Mouse (Mus musculus) kidney, postnatal 0 days (tissue): Measurements from ENCODE around the gene Hfe2. TPM values are rescaled to one million over a fixed set of nuclear protein-coding genes. Genes with fewer than 3 reads are reported as not detected.
A peak's percentile ranks its signal among the peaks of the same experiment; 100 is the strongest.
"Not testable (repeated sequence)": the region's sequence is repeated elsewhere in the genome, so short reads cannot be mapped to it uniquely, and the experiment has no call there.

Source experiments
- ATAC-seq: fragments of 200-750 bp; cut with Nextera tagmentation; replicated peaks from 2 replicates; pipeline ENCODE4 v1.8.0; 2017; ENCODE audit warnings: low read depth, moderate number of reproducible peaks, moderate TSS enrichment, moderate library complexity; ENCODE audit not compliant: low FRiP score
- DNase-seq: peaks from one replicate; pipeline ENCODE4 v3.0.0-alpha.2; 2016; ENCODE audit warnings: low spot score
- H3K27ac ChIP-seq: fragments of 300-500 bp; sonication (generic); 2 replicates; pipeline ENCODE4 v1.5.1; 2014; ENCODE audit warnings: mild to moderate bottlenecking
- H3K27me3 ChIP-seq: fragments of 300-500 bp; sonication (generic); 2 replicates; pipeline ENCODE4 v1.6.1; 2014; ENCODE audit warnings: low read length, mixed read lengths; ENCODE audit not compliant: insufficient read depth
- H3K36me3 ChIP-seq: fragments of 300-500 bp; sonication (generic); 2 replicates; pipeline ENCODE4 v1.6.1; 2014; ENCODE audit warnings: low read length, mixed read lengths; ENCODE audit not compliant: insufficient read depth
- H3K4me1 ChIP-seq: fragments of 300-500 bp; sonication (generic); replicated peaks from 2 replicates; pipeline ENCODE4 v1.6.1; 2014; ENCODE audit warnings: antibody characterized with exemption, low read length, mixed read lengths; ENCODE audit not compliant: insufficient read depth
- H3K4me2 ChIP-seq: fragments of 300-500 bp; sonication (generic); 2 replicates; pipeline ENCODE4 v1.6.1; 2014; ENCODE audit warnings: mild to moderate bottlenecking, low read length, moderate library complexity, mixed read lengths
- H3K4me3 ChIP-seq: fragments of 300-500 bp; sonication (generic); replicated peaks from 2 replicates; pipeline ENCODE4 v1.5.1; 2014; ENCODE audit warnings: low read depth, low read length
- H3K9ac ChIP-seq: fragments of 300-500 bp; sonication (generic); 2 replicates; pipeline ENCODE4 v1.6.1; 2014; ENCODE audit warnings: low read depth, low read length
- H3K9me3 ChIP-seq: fragments of 300-500 bp; sonication (generic); replicated peaks from 2 replicates; pipeline ENCODE4 v1.6.1; 2016; ENCODE audit warnings: low read length, inconsistent platforms, mixed read lengths
- CTCF ChIP-seq: IDR thresholded peaks from 2 replicates; pipeline ENCODE4 v1.5.1; 2016; ENCODE audit warnings: antibody characterized with exemption, low read depth, mild to moderate bottlenecking, moderate library complexity
- WGBS: fragments of 180-500 bp; shearing (Covaris S2); extraction: QIAGEN DNeasy Blood & Tissue Kit; methylation state at CpG from one replicate; pipeline ENCODE4 v1.1.7; 2014; 5-methylcytosine and 5-hydroxymethylcytosine counted together
- polyA plus RNA-seq: library from polyadenylated mRNA; unstranded; fragments of >200 nt; fragmentation: Nextera tagmentation; extraction: Ambion mirVana; gene quantifications from 2 replicates; pipeline ENCODE4 v1.2.1, GENCODE M21; 2015

Gene Hfe2
- polyA plus RNA-seq, 1 experiment from 2014 or later, result 0.07 TPM

- DNase-seq (peak; percentile 91), ATAC-seq (no peak)
- no peak overlapping the region for H3K27ac ChIP-seq
- no peaks in the 10 kb centered on the region for H3K4me1 ChIP-seq
- TF ChIP-seq CTCF, result peak; percentile 82
- no peaks in the 10 kb centered on the region for H3K27me3 ChIP-seq
- H3K9ac ChIP-seq, result peak overlapping the region; percentile 54
- H3K9me3 ChIP-seq, result no peaks in the 10 kb centered on the region
- WGBS, result 0% methylated on average over 7 of the region's 7 CpGs
- H3K4me3 ChIP-seq, result peak overlapping the region; percentile 65
- no peaks in the 10 kb centered on the region for H3K36me3 ChIP-seq
- peak overlapping the region; percentile 81 for H3K4me2 ChIP-seq
Observed at GRCm38 (mm10) chr3:96503083-96503450, 21.9 kb upstream of the Hfe2 start.

DNA sequence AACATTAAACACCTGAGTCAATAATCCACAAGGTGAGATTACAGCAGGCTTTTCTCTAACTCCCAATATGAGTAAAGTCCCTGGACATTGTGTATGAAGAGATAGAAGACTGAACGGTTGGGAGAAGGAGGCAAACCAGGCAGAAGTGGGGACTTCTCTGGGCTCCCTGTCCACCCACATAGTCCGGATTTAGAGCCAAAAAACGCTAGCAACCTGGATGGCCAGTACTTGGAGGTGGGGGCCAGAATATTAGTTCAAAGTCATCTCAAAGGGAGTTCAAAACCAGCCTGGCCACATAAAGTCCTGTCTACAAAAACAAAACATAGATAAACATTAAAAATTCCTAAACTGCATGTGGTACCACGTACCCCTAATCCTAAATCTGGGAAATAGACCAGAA lies 21.0 kb upstream of the Hfe2 start:
- no peak overlapping the region for H3K4me2 ChIP-seq
- 64% methylated on average over 4 of the region's 4 CpGs for WGBS
- ATAC-seq (no peak), DNase-seq (no peak)
- H3K27me3 ChIP-seq, result no peaks in the 10 kb centered on the region
- no peak overlapping the region for H3K27ac ChIP-seq
- no peaks in the 10 kb centered on the region for H3K9me3 ChIP-seq
- no peaks in the 10 kb centered on the region for H3K36me3 ChIP-seq
- no peak overlapping the region for H3K4me3 ChIP-seq
- H3K9ac ChIP-seq, result no peak overlapping the region
- no peak for TF ChIP-seq CTCF
- H3K4me1 ChIP-seq, result no peaks in the 10 kb centered on the region

GRCm38 (mm10) chr3:96504931-96505330 lies 20.0 kb upstream of the Hfe2 start:
- no peak overlapping the region for H3K4me3 ChIP-seq
- no peaks in the 10 kb centered on the region for H3K27me3 ChIP-seq
- H3K36me3 ChIP-seq, result no peaks in the 10 kb centered on the region
- H3K9me3 ChIP-seq, result no peaks in the 10 kb centered on the region
- WGBS, result 92% methylated on average over 6 of the region's 6 CpGs
- no peak overlapping the region for H3K9ac ChIP-seq
- DNase-seq (no peak), ATAC-seq (no peak)
- TF ChIP-seq CTCF, result no peak
- H3K4me1 ChIP-seq, result no peaks in the 10 kb centered on the region
- H3K4me2 ChIP-seq, result no peak overlapping the region
- no peak overlapping the region for H3K27ac ChIP-seq

DNA sequence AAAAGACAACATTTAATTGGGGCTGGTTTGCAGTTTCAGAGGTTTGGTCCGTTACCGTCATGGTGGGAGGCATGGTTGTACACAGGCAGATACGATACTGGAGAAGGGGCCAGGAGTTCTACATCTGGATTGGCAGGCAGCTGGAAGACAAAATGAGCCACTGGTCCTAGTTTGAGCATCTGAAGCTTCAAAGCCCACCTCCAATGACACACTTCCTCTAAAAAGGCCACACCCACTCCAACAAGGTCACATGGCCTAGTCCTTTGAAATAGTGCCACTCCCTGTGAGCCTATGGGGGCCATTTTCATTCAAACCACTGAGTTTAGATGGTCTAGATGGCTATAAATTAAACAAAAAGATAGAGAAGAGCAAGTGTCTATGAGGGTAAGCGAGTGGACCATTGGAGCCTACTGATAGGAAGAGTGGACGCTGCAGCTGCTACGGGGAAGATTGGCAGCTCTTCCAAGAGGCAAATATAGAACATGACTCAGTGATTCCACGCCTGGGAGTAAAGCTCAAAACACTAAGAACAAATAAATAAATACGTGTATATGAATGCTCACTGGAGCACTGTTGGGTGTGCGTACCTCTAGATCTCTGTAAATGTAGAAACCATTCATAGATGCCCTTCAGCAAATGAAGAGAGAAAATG lies 18.4 kb upstream of the Hfe2 start:
- 89% methylated on average over 9 of the region's 9 CpGs for WGBS
- no peak overlapping the region for H3K9ac ChIP-seq
- no peak overlapping the region for H3K4me2 ChIP-seq
- ATAC-seq (no peak), DNase-seq (no peak)
- no peaks in the 10 kb centered on the region for H3K27me3 ChIP-seq
- H3K4me1 ChIP-seq, result no peaks in the 10 kb centered on the region
- no peak overlapping the region for H3K4me3 ChIP-seq
- H3K9me3 ChIP-seq, result no peaks in the 10 kb centered on the region
- H3K27ac ChIP-seq, result no peak overlapping the region
- no peak for TF ChIP-seq CTCF
- no peaks in the 10 kb centered on the region for H3K36me3 ChIP-seq

- 82% methylated on average over 7 of the region's 9 CpGs for WGBS
- H3K4me1 ChIP-seq, H3K9me3 ChIP-seq, DNase-seq, H3K27me3 ChIP-seq, H3K36me3 ChIP-seq, H3K4me3 ChIP-seq, H3K9ac ChIP-seq, ATAC-seq, H3K4me2 ChIP-seq, H3K27ac ChIP-seq: not testable (repeated sequence)
Observed at GRCm38 (mm10) chr3:96507966-96508365, 17.0 kb upstream of the Hfe2 start.

DNA sequence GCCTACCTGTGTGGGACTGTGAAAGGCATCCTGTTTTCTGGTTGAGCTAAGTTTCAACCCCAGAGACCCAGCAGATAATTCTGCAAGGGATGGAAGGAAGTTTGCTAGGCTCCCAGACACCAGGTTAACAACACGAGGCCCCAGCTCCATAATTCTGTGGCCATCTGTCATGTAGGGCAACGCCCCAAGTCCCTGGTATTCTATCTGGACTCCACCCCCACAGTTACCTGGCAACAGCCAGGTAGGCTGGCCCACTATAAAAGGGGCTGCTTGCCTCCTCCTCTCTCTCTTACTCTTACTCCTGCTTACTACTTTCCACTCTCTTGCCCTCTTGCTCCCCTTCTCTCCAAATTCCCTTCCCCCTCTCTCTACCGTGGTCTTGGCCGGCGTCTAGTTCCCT lies 4.8 kb upstream of the Hfe2 start:
- 40% methylated on average over 5 of the region's 5 CpGs for WGBS
- TF ChIP-seq CTCF, result no peak
- ATAC-seq (no peak), DNase-seq (no peak)
- Histone ChIP-seq H3K4me1 (no peaks in the 10 kb centered on the region), H3K4me2 (no peak overlapping the region), H3K27me3 (no peaks in the 10 kb centered on the region), H3K9ac (no peak overlapping the region), H3K4me3 (no peak overlapping the region), H3K27ac (no peak overlapping the region), H3K36me3 (no peaks in the 10 kb centered on the region), H3K9me3 (no peaks in the 10 kb centered on the region)

DNA sequence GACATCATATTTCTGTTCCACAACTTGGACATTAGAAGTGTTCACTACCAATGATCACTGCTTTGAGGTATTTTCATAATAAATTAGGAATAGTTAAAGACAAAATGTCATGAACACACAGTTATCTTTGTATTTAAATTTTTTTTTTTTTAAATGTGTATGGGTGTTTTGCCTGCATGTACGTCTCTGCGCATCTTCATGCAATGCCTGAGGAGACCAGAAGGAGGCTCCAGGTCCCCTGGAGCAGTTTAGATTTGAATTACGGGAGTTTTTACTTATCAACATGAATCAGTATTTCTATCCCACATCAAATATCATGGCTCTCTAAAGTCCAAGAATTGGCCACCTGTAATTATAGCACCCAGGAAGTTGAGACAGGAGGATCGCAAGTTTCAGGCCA lies 2.8 kb upstream of the Hfe2 start:
- peak; percentile 41; the same call in 1 of the 2 replicates for TF ChIP-seq CTCF
- ATAC-seq, result no peak
- Histone ChIP-seq H3K4me1 (no peaks in the 10 kb centered on the region), H3K36me3 (no peaks in the 10 kb centered on the region), H3K27me3 (0 out of 2 replicates have a peak, but pooled peaks cover 6% of the 10 kb centered on the region), H3K4me2 (no peak overlapping the region), H3K9ac (no peak overlapping the region), H3K4me3 (no peak overlapping the region), H3K9me3 (no peaks in the 10 kb centered on the region), H3K27ac (no peak overlapping the region)
- WGBS, result 64% methylated on average over 4 of the region's 4 CpGs
- peak; percentile 37 for DNase-seq
